Mouse (Mus musculus) midbrain, postnatal 0 days (tissue): ENCODE data around the gene Sln. TPM values are rescaled to one million over a fixed set of nuclear protein-coding genes. Genes with fewer than 3 reads are reported as not detected.
A peak's percentile ranks its signal among the peaks of the same experiment; 100 is the strongest.

Experiments
- ATAC-seq: fragments of 200-750 bp; cut with Nextera tagmentation; 2 replicates; pipeline ENCODE4 v1.8.0; 2017; ENCODE audit warnings: moderate number of reproducible peaks, mild to moderate bottlenecking, moderate TSS enrichment, moderate library complexity; ENCODE audit not compliant: low FRiP score
- DNase-seq: peaks from one replicate; pipeline ENCODE4 v3.0.0-alpha.2; 2015; ENCODE audit warnings: low spot score
- H3K27ac ChIP-seq: fragments of 300-500 bp; sonication (generic); 2 replicates; pipeline ENCODE4 v1.5.1; 2014; ENCODE audit warnings: low read depth, mild to moderate bottlenecking, low read length, mixed read lengths
- H3K27me3 ChIP-seq: fragments of 300-500 bp; sonication (generic); 2 replicates; pipeline ENCODE4 v1.6.1; 2014; ENCODE audit warnings: low read length, control low read depth, mixed read lengths; ENCODE audit not compliant: insufficient read depth
- H3K36me3 ChIP-seq: fragments of 300-500 bp; sonication (generic); 2 replicates; pipeline ENCODE4 v1.6.1; 2014; ENCODE audit warnings: low read length, control low read depth, mixed read lengths; ENCODE audit not compliant: insufficient read depth
- H3K4me1 ChIP-seq: fragments of 300-500 bp; sonication (generic); 2 replicates; pipeline ENCODE4 v1.6.1; 2014; ENCODE audit warnings: mild to moderate bottlenecking, control low read depth, antibody characterized with exemption, low read length, mixed read lengths; ENCODE audit not compliant: insufficient read depth
- H3K4me2 ChIP-seq: fragments of 300-500 bp; sonication (generic); 2 replicates; pipeline ENCODE4 v1.6.1; 2014; ENCODE audit warnings: low read depth, mild to moderate bottlenecking, low read length, mixed read lengths; ENCODE audit not compliant: poor library complexity, severe bottlenecking
- H3K4me3 ChIP-seq: fragments of 300-500 bp; sonication (generic); 2 replicates; pipeline ENCODE4 v1.5.1; 2014; ENCODE audit warnings: low read depth, mild to moderate bottlenecking, low read length, moderate library complexity
- H3K9ac ChIP-seq: fragments of 300-500 bp; sonication (generic); replicated peaks from 2 replicates; pipeline ENCODE4 v1.6.1; 2014; ENCODE audit warnings: mild to moderate bottlenecking, low read length, moderate library complexity, mixed read lengths; ENCODE audit not compliant: poor library complexity, severe bottlenecking
- H3K9me3 ChIP-seq: fragments of 300-500 bp; sonication (generic); 2 replicates; pipeline ENCODE4 v1.6.1; 2016; ENCODE audit warnings: low read length, control low read depth
- CTCF ChIP-seq: IDR thresholded peaks from 2 replicates; pipeline ENCODE4 v1.5.1; 2016; ENCODE audit warnings: antibody characterized with exemption, mild to moderate bottlenecking
- WGBS: fragments of 180-500 bp; shearing (Covaris S2); extraction: QIAGEN DNeasy Blood & Tissue Kit; methylation state at CpG from one replicate; pipeline ENCODE4 v1.1.7; 2014; 5-methylcytosine and 5-hydroxymethylcytosine counted together
- polyA plus RNA-seq: library from polyadenylated mRNA; unstranded; fragments of >200 nt; fragmentation: Nextera tagmentation; extraction: Ambion mirVana; gene quantifications from 2 replicates; pipeline ENCODE4 v1.2.1, GENCODE M21; 2015
- total RNA-seq: library from RNA; depleted of rRNA; stranded (reverse); fragments of >200 nt; gene quantifications from 2 replicates; pipeline ENCODE4 v1.2.3, GENCODE M21; 2014; rRNA removed

Gene Sln
- total and polyA plus RNA-seq, 2 experiments from 2014 or later = 0.15 TPM; not detected in 1

DNA sequence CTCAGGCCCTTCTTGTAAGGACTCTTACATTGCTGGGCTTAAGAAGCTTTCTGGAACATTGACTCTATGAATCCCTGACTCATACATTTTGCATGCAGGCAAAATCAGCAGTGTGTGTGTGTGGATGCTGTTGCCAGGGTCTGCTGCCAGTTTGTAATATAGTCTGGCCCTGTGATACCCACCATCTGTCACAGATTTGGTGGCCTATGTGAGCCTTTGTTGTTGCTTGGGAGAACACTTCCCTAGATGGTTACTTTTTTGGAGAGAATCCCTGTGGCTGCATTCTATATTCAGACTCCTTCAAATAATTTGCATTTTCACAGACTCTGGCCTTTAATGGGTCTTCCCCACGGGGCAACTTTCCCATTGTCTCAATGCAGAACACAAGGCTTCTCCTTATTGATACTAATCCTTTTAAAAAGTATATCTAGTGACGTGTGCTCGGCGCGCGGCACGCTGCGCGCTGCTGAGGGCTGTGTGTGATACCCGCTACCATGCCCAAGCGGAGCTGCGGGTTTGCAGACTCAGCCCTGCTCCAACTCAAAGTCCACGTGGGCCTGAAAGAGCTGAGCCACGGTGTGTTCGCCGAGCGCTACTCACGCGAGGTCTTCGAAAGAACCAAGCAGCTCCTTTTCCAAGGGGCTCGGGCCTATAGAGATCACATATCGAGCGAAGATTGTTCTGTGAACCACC, 33.8 kb downstream of the Sln start:
- Histone ChIP-seq H3K9me3 (no peaks in the 10 kb centered on the region), H3K27me3 (no peaks in the 10 kb centered on the region), H3K4me1 (no peaks in the 10 kb centered on the region), H3K9ac (no peak overlapping the region), H3K27ac (no peak overlapping the region), H3K4me2 (no peak overlapping the region), H3K4me3 (no peak overlapping the region), H3K36me3 (no peaks in the 10 kb centered on the region)
- DNase-seq (peak; percentile 52), ATAC-seq (no peak)
- TF ChIP-seq CTCF = no peak
- 78% methylated on average over 23 of the region's 23 CpGs for WGBS

DNA sequence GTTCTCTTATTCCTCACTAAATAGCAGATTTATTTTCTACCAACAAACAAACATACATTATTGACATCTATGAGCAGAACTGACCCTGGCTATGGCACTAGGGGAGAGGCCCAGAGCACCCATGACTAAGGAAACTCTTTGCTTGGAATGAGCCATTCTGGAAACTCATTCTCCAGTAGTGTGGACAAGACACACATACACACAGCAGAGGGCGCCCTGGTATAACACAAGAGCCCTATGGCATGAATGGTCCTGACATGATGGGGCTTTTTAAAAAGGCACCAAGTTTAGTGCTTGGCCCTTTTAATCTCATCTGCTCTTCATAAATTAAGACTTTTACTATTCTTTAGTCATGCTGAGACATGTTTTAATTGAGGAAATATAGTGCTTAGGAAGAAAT, 40.1 kb downstream of the Sln start:
- DNase-seq = peak; percentile 81
- WGBS = 4% methylated on average over 1 of the region's 1 CpGs
- TF ChIP-seq CTCF = peak; percentile 91

DNA sequence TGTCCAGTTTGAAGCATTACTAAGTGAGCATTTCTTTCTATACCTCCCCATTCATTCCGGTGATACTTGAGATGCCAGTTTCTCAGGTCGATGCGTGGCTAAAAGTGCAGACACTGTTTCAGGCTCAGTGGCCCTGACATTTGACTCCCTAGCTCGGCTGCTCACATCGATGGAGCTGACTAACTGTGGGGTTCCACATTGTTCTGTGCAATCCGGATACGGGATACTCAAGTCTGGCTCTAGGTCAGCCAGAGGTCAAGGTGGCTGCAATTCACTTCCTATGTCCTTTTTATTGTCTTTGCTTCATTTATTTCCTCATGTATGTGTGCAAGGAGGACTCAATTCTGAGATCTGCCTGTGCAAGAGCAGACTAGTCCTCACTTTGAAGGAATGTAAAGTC, 45.9 kb downstream of the Sln start:
- no peak for DNase-seq
- Histone ChIP-seq H3K36me3 (no peaks in the 10 kb centered on the region), H3K9ac (no peak overlapping the region), H3K27ac (no peak overlapping the region), H3K9me3 (no peaks in the 10 kb centered on the region), H3K27me3 (no peaks in the 10 kb centered on the region), H3K4me2 (no peak overlapping the region), H3K4me3 (no peak overlapping the region), H3K4me1 (no peaks in the 10 kb centered on the region)
- no peak for ATAC-seq
- 73% methylated on average over 7 of the region's 7 CpGs for WGBS
- no peak for TF ChIP-seq CTCF

More for the DNA sequence above, 40.1 kb downstream of the Sln start:
- H3K9me3 ChIP-seq = no peaks in the 10 kb centered on the region
- no peak overlapping the region for H3K4me2 ChIP-seq
- peak; percentile 65; the same call in 1 of the 2 replicates for ATAC-seq
- H3K4me3 ChIP-seq = no peak overlapping the region
- H3K4me1 ChIP-seq = no peaks in the 10 kb centered on the region
- H3K27ac ChIP-seq = no peak overlapping the region
- H3K27me3 ChIP-seq = no peaks in the 10 kb centered on the region
- no peak overlapping the region for H3K9ac ChIP-seq
- H3K36me3 ChIP-seq = no peaks in the 10 kb centered on the region

DNA sequence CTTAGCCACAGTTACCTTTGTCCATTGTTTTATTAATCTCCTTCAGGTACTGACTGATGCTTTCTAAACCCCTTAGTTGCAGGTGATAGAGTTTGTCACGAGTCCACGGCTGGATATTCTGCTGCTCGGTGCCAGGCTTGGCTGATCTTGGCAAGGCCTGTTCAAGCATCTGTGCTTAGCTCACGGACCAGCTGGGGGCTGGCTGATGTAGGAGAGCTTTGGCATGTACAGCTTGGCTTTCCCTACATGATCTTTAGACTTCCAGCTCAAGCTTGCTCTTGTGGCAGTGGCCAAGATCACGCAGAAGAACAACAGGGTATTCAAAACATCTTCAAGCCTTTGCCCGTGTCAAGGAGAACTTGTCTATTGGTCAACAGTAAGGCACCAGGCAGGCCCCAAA, 49.9 kb downstream of the Sln start:
- Histone ChIP-seq H3K27me3 (no peaks in the 10 kb centered on the region), H3K36me3 (no peaks in the 10 kb centered on the region), H3K9ac (no peak overlapping the region), H3K27ac (no peak overlapping the region), H3K9me3 (no peaks in the 10 kb centered on the region), H3K4me3 (no peak overlapping the region), H3K4me2 (no peak overlapping the region), H3K4me1 (no peaks in the 10 kb centered on the region)
- WGBS = 79% methylated on average over 6 of the region's 6 CpGs
- ATAC-seq (no peak), DNase-seq (peak; percentile 73)
- no peak for TF ChIP-seq CTCF

DNA sequence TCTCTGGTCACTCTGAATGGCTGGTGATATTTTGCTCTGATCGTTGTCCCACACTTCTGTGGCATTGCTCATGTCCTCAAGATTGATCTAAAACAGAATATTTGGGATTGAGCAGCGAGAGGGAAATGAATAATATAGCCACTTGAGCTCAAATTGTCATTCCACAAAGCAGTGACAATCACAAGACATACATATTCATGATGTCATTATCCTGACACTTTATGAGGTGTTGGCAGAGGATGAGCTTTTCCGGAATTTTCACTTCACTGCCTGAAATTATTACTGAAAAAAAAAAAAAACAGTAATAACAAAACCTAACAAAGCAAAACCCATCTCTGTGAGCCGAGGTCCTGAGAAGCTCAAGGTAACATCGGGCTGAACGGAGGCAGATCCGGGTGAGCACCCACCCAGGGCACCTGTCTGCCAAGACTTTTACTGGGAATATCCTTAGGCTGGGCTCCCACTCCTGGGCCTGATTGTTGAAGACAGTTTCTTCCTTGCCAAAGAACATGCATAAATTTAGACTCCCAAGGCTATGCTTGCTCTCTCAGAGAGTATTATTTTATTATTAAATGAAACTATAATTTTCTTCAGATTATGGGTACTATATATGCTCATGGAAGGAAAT, 53.4 kb downstream of the Sln start:
- no peak for TF ChIP-seq CTCF
- DNase-seq (no peak), ATAC-seq (no peak)
- H3K4me2 ChIP-seq = no peak overlapping the region
- no peak overlapping the region for H3K9ac ChIP-seq
- H3K27ac ChIP-seq = 0 out of 2 replicates have a peak overlapping the region, but pooled peaks have one; percentile 9
- 75% methylated on average over 7 of the region's 7 CpGs for WGBS
- H3K9me3 ChIP-seq = no peaks in the 10 kb centered on the region
- no peak overlapping the region for H3K4me3 ChIP-seq
- H3K4me1 ChIP-seq = no peaks in the 10 kb centered on the region
- no peaks in the 10 kb centered on the region for H3K27me3 ChIP-seq
- H3K36me3 ChIP-seq = no peaks in the 10 kb centered on the region

Other genes starting within 250 kb of the Sln start
- gene Acat1, start 239.8 kb upstream of the Sln start, total RNA-seq = 126 and 130 TPM in 2 replicates
- 169 and 182 TPM in 2 replicates for gene Acat1, start 239.8 kb upstream of the Sln start, polyA plus RNA-seq
- 45.3 and 47.0 TPM in 2 replicates for gene Cul5, start 180.2 kb upstream of the Sln start, total RNA-seq
- 31.5 and 36.6 TPM in 2 replicates for gene Cul5, start 180.2 kb upstream of the Sln start, polyA plus RNA-seq
- 1.2 and 2.5 TPM in 2 replicates for gene Rab39, start 143.9 kb upstream of the Sln start, total RNA-seq
- 0.83 and 1.5 TPM in 2 replicates for gene Rab39, start 143.9 kb upstream of the Sln start, polyA plus RNA-seq
- gene Slc35f2, start 78.6 kb upstream of the Sln start, total RNA-seq = 14.8 and 15.4 TPM in 2 replicates
- 15.3 and 16.5 TPM in 2 replicates for gene Slc35f2, start 78.6 kb upstream of the Sln start, polyA plus RNA-seq
- gene Elmod1, start 125.1 kb downstream of the Sln start, total RNA-seq = 101 and 104 TPM in 2 replicates
- gene Elmod1, start 125.1 kb downstream of the Sln start, polyA plus RNA-seq = 21.4 and 26.6 TPM in 2 replicates
- gene Tnfaip8l3, start 218.2 kb downstream of the Sln start, total RNA-seq = 1.1 and 2.2 TPM in 2 replicates
- 0.32 and 0.33 TPM in 2 replicates for gene Tnfaip8l3, start 218.2 kb downstream of the Sln start, polyA plus RNA-seq